Mouse (Mus musculus) Muller cell, postnatal 12 days (primary cell): ENCODE measurements around the gene Olfr412.

ENCODE experiments used
- DNase-seq: peaks from one replicate; pipeline ENCODE4 v3.0.0-alpha.2; 2015; ENCODE audit errors: inconsistent ontology term

The Olfr412 gene

GRCm38 (mm10) chr11:74361769-74362168, at the start of gene Olfr412:
Olfr412 (plus strand) TSS chr11:74362069.
- DNase-seq = no peak

- no peak for DNase-seq
These were observed 35.8 kb upstream of the Olfr412 start for GRCm38 (mm10) chr11:74326044-74326443.

GRCm38 (mm10) chr11:74328781-74329180, 33.1 kb upstream of the Olfr412 start:
- no peak for DNase-seq

GRCm38 (mm10) chr11:74337931-74338330, 23.9 kb upstream of the Olfr412 start, which contains the start of gene Olfr410:
Olfr410 (minus strand) TSS chr11:74338031.
- DNase-seq = no peak

GRCm38 (mm10) chr11:74352550-74352949, 9.3 kb upstream of the Olfr412 start, which contains the start of gene Olfr411:
Olfr411 (minus strand) TSS chr11:74352650.
- DNase-seq = no peak

GRCm38 (mm10) chr11:74371393-74372100, 9.7 kb downstream of the Olfr412 start:
- DNase-seq = peak; percentile 45

GRCm38 (mm10) chr11:74376847-74377246, 15.0 kb downstream of the Olfr412 start:
- peak; percentile 52 for DNase-seq

GRCm38 (mm10) chr11:74379166-74379873, 17.5 kb downstream of the Olfr412 start:
- no peak for DNase-seq

- no peak for DNase-seq
These were observed 23.8 kb downstream of the Olfr412 start for GRCm38 (mm10) chr11:74385674-74386073.

GRCm38 (mm10) chr11:74387203-74387602, 25.3 kb downstream of the Olfr412 start:
- DNase-seq = no peak

GRCm38 (mm10) chr11:74391899-74392298, 30.0 kb downstream of the Olfr412 start:
- no peak for DNase-seq

- DNase-seq = no peak
These were observed 31.0 kb downstream of the Olfr412 start for GRCm38 (mm10) chr11:74392903-74393302.

GRCm38 (mm10) chr11:74393489-74393888, 31.6 kb downstream of the Olfr412 start:
- peak; percentile 14 for DNase-seq

- no peak for DNase-seq
These were observed 33.7 kb downstream of the Olfr412 start for GRCm38 (mm10) chr11:74395583-74395982.

- DNase-seq = peak; percentile 12
These were observed 40.3 kb downstream of the Olfr412 start for GRCm38 (mm10) chr11:74402126-74402525.

- DNase-seq = peak; percentile 26
These were observed 42.3 kb downstream of the Olfr412 start for GRCm38 (mm10) chr11:74404216-74404615.

- DNase-seq = no peak
These were observed 43.3 kb downstream of the Olfr412 start for GRCm38 (mm10) chr11:74405201-74405600.

- DNase-seq = peak; percentile 98
These were observed 46.9 kb downstream of the Olfr412 start for GRCm38 (mm10) chr11:74408587-74409446.

- no peak for DNase-seq
These were observed 47.5 kb downstream of the Olfr412 start for GRCm38 (mm10) chr11:74409447-74409754.

GRCm38 (mm10) chr11:74409757-74410174, 47.9 kb downstream of the Olfr412 start:
- DNase-seq = peak; percentile 87

GRCm38 (mm10) chr11:74411943-74412342, 50.1 kb downstream of the Olfr412 start:
- DNase-seq = no peak

- no peak for DNase-seq
These were observed 50.6 kb downstream of the Olfr412 start for GRCm38 (mm10) chr11:74412462-74412861.
